Mouse (Mus musculus) CH12.LX (cell line): Measurements from ENCODE around the gene Arhgap31. TPM values are rescaled to one million over a fixed set of nuclear protein-coding genes. Genes with fewer than 3 reads are reported as not detected.

Source experiments
- DNase-seq: peaks from one replicate; pipeline ENCODE4 v3.0.0-alpha.2; 2013; ENCODE audit errors: extremely low read depth
- H3K27ac ChIP-seq: 2 replicates; pipeline ENCODE4 v1.5.1; 2012; ENCODE audit warnings: low read depth, mild to moderate bottlenecking, control low read depth, moderate library complexity; ENCODE audit not compliant: insufficient read depth
- H3K27me3 ChIP-seq: replicated peaks from 2 replicates; pipeline ENCODE3; 2012; ENCODE audit warnings: inconsistent platforms
- H3K36me3 ChIP-seq, 2 experiments: replicated peaks in 1 of 2; 2 replicates each; pipeline versions ENCODE3 to v1.6.1; 2012; ENCODE audit warnings: inconsistent platforms in 1 of 2, low read length in 1 of 2, mild to moderate bottlenecking in 1 of 2, mixed read lengths in 1 of 2, moderate library complexity in 1 of 2; ENCODE audit not compliant: control insufficient read depth in 1 of 2, insufficient read depth in 1 of 2
- H3K4me1 ChIP-seq, 2 experiments: 2 replicates each; pipeline ENCODE4 v1.6.1; 2012; ENCODE audit warnings: inconsistent platforms in 1 of 2, moderate library complexity in 1 of 2; ENCODE audit not compliant: insufficient read depth in 2 of 2, control insufficient read depth in 1 of 2
- H3K4me2 ChIP-seq: 2 replicates; pipeline ENCODE4 v1.6.1; 2012; ENCODE audit warnings: low read depth, mild to moderate bottlenecking, control low read depth; ENCODE audit not compliant: poor library complexity, insufficient read depth, severe bottlenecking
- H3K4me3 ChIP-seq, 3 experiments: fragments of 150-350 bp in 1 of 3; sonication (generic) in 1 of 3; replicated peaks in 1 of 3; 2 replicates each; pipeline versions ENCODE3 to v1.5.1; 2011 to 2012; ENCODE audit warnings: low read depth in 2 of 3, low read length in 2 of 3, mild to moderate bottlenecking in 2 of 3, moderate library complexity in 2 of 3, control low read depth in 1 of 3, improper control_type of control experiment in 1 of 3, inconsistent platforms in 1 of 3, mixed read lengths in 1 of 3; ENCODE audit not compliant: poor library complexity in 1 of 3
- H3K79me2 ChIP-seq: replicated peaks from 2 replicates; pipeline ENCODE4 v1.6.1; 2012; ENCODE audit warnings: mild to moderate bottlenecking, moderate library complexity; ENCODE audit not compliant: control insufficient read depth, poor library complexity, insufficient read depth, severe bottlenecking; ENCODE audit errors: extremely low read depth
- H3K9ac ChIP-seq: 2 replicates; pipeline ENCODE4 v1.6.1; 2012; ENCODE audit warnings: low read depth, mild to moderate bottlenecking, control low read depth, moderate library complexity; ENCODE audit not compliant: insufficient read depth
- H3K9me3 ChIP-seq: replicated peaks from 2 replicates; pipeline ENCODE3; 2012; ENCODE audit warnings: low read length, inconsistent platforms, mixed read lengths
- BHLHE40 ChIP-seq: IDR thresholded peaks from 2 replicates; pipeline ENCODE4 v1.6.1; 2011; ENCODE audit warnings: mild to moderate bottlenecking, low read depth, low read length, improper control_type of control experiment
- CHD2 ChIP-seq: IDR thresholded peaks from 2 replicates; pipeline ENCODE4 v1.6.1; 2011; ENCODE audit warnings: low read length, improper control_type of control experiment
- CTCF ChIP-seq, 2 experiments: IDR thresholded peaks in 1 of 2; conservative IDR thresholded peaks in 1 of 2; 2 replicates each; pipeline ENCODE4 v1.5.1; 2011 to 2012; ENCODE audit warnings: low read depth in 2 of 2, low read length in 2 of 2, improper control_type of control experiment in 1 of 2, inconsistent platforms in 1 of 2, mild to moderate bottlenecking in 1 of 2, moderate library complexity in 1 of 2
- E2F4 ChIP-seq: IDR thresholded peaks from 2 replicates; pipeline ENCODE4 v1.6.1; 2011; ENCODE audit warnings: low read depth, low read length, improper control_type of control experiment; ENCODE audit not compliant: insufficient replicate concordance
- GABPA ChIP-seq: IDR thresholded peaks from 2 replicates; pipeline ENCODE4 v1.6.1; 2012; ENCODE audit warnings: low read depth, low read length, improper control_type of control experiment, inconsistent platforms; ENCODE audit not compliant: insufficient replicate concordance
- IRF4 ChIP-seq: IDR thresholded peaks from 2 replicates; pipeline ENCODE4 v1.6.1; 2014; ENCODE audit warnings: low read depth, mild to moderate bottlenecking, inconsistent platforms, low read length, improper control_type of control experiment
- JUN ChIP-seq: IDR thresholded peaks from 2 replicates; pipeline ENCODE4 v1.6.1; 2011; ENCODE audit warnings: low read depth, mild to moderate bottlenecking, low read length, improper control_type of control experiment, moderate library complexity; ENCODE audit not compliant: insufficient read depth
- JUND ChIP-seq: conservative IDR thresholded peaks from 2 replicates; pipeline ENCODE4 v1.6.1; 2011; ENCODE audit warnings: low read depth, low read length, improper control_type of control experiment
- MEF2A ChIP-seq: IDR thresholded peaks from 2 replicates; pipeline ENCODE4 v1.6.1; 2014; ENCODE audit warnings: low read depth, mild to moderate bottlenecking, inconsistent platforms, low read length, improper control_type of control experiment, borderline replicate concordance
- MXI1 ChIP-seq: IDR thresholded peaks from 2 replicates; pipeline ENCODE4 v1.6.1; 2011; ENCODE audit warnings: mild to moderate bottlenecking, low read depth, low read length, improper control_type of control experiment
- MYC ChIP-seq: IDR thresholded peaks from 2 replicates; pipeline ENCODE4 v1.6.1; 2011; ENCODE audit warnings: low read depth, mild to moderate bottlenecking, improper control_type of control experiment, low read length
- NELFE ChIP-seq: IDR thresholded peaks from 2 replicates; pipeline ENCODE4 v1.6.1; 2011; ENCODE audit warnings: low read depth, low read length, improper control_type of control experiment
- NRF1 ChIP-seq: IDR thresholded peaks from 2 replicates; pipeline ENCODE4 v1.6.1; 2014; ENCODE audit warnings: low read depth, mild to moderate bottlenecking, inconsistent platforms, low read length, improper control_type of control experiment, moderate library complexity
- PAX5 ChIP-seq: IDR thresholded peaks from 2 replicates; pipeline ENCODE4 v1.6.1; 2012; ENCODE audit warnings: low read length, inconsistent platforms, mixed read lengths
- POLR2AphosphoS2 ChIP-seq: IDR thresholded peaks from 2 replicates; pipeline ENCODE4 v1.6.1; 2011; ENCODE audit warnings: low read depth, low read length, improper control_type of control experiment
- RAD21 ChIP-seq: IDR thresholded peaks from 2 replicates; pipeline ENCODE4 v1.6.1; 2011; ENCODE audit warnings: low read depth, mild to moderate bottlenecking, low read length, improper control_type of control experiment, moderate library complexity
- SIN3A ChIP-seq: IDR thresholded peaks from 2 replicates; pipeline ENCODE4 v1.6.1; 2012; ENCODE audit warnings: low read length, improper control_type of control experiment, inconsistent platforms
- UBTF ChIP-seq: IDR thresholded peaks from 2 replicates; pipeline ENCODE4 v1.6.1; 2012; ENCODE audit warnings: low read depth, mild to moderate bottlenecking, inconsistent platforms, low read length, improper control_type of control experiment, moderate library complexity
- ZC3H11A ChIP-seq: IDR thresholded peaks from 2 replicates; pipeline ENCODE4 v1.6.1; 2012; ENCODE audit warnings: low read depth, mild to moderate bottlenecking, inconsistent platforms, low read length, improper control_type of control experiment
- ZKSCAN1 ChIP-seq: IDR thresholded peaks from 2 replicates; pipeline ENCODE4 v1.6.1; 2012; ENCODE audit warnings: low read depth, inconsistent platforms, low read length, improper control_type of control experiment, borderline replicate concordance
- ZMIZ1 ChIP-seq: IDR thresholded peaks from 2 replicates; pipeline ENCODE4 v1.6.1; 2012; ENCODE audit warnings: low read depth, mild to moderate bottlenecking, inconsistent platforms, low read length, improper control_type of control experiment
- dilution Hi-C: fragments of 300-500 bp; cut with MboI; formaldehyde crosslinking; loops from 2 replicates; pipeline ENCODE4 v1.14.3; 2020; ENCODE audit warnings: low sequenced_read_pairs; ENCODE audit not compliant: extremely low pct_unique_long_range_greater_than_20kb, extremely low pct_ligation_motif_present
- in situ Hi-C: fragments of 300-500 bp; cut with MboI; formaldehyde crosslinking; loops from 3 replicates; pipeline ENCODE4 v1.14.3; 2019; ENCODE audit warnings: low sequenced_read_pairs, low pct_ligation_motif_present, low pct_unique_long_range_greater_than_20kb, mixed read lengths
- polyA plus RNA-seq: library from polyadenylated mRNA; unstranded; fragments of >175 nt; gene quantifications from 2 replicates; pipeline ENCODE4 v1.2.1, GENCODE M21; 2012; ENCODE audit warnings: low read depth; ENCODE audit not compliant: insufficient read length
- total RNA-seq, 2 experiments: library from RNA; depleted of rRNA; stranded (reverse); fragments of 300-350 nt in 1 of 2; fragments of >200 nt in 1 of 2; gene quantifications; 2 replicates each; pipeline ENCODE4 v1.2.3; 2012 to 2014

The Arhgap31 gene
- total and polyA plus RNA-seq, 3 experiments: 0.15 to 2.0 (median 0.76) TPM

- no peak overlapping the region for H3K4me3 ChIP-seq
- no peak overlapping the region for H3K4me2 ChIP-seq
- in situ Hi-C loops: no loop called here
- no peak for DNase-seq
- no peaks in the 10 kb centered on the region for H3K9me3 ChIP-seq
- H3K36me3 ChIP-seq: no peaks in the 10 kb centered on the region
- dilution Hi-C loops: no loop called here
- TF ChIP-seq JUND (no peak), JUN (no peak), NELFE (no peak), CTCF (conservative IDR thresholded peaks at IDR 0.05 in 1 of 2, IDR thresholded peaks at IDR 0.05 in 1 of 2; ENCODE audit: low read depth in 2 of 2, low read length in 2 of 2) (no peak), RAD21 (no peak), E2F4 (no peak), MXI1 (no peak), ZKSCAN1 (no peak), BHLHE40 (no peak), CHD2 (no peak), UBTF (no peak), ZMIZ1 (no peak), NRF1 (no peak), SIN3A (no peak), IRF4 (no peak), POLR2AphosphoS2 (no peak), MEF2A (no peak), PAX5 (no peak)
- TF ChIP-seq, all 38 proteins: peak for 0
- Histone ChIP-seq H3K27me3 (peaks cover 1% of the 10 kb centered on the region), H3K9ac (no peak overlapping the region), H3K79me2 (no peaks in the 10 kb centered on the region), H3K4me1 (peaks cover 5 to 25% of the 10 kb centered on the region in 2 experiments; a peak in 3 of 4 replicates), H3K27ac (no peak overlapping the region)
Observed at GRCm38 (mm10) chr16:38675600-38676335, 37.3 kb downstream of the Arhgap31 start.

- H3K9me3 ChIP-seq: no peaks in the 10 kb centered on the region
- peaks cover 1% of the 10 kb centered on the region for H3K27me3 ChIP-seq
- dilution Hi-C loops (no loop called here), in situ Hi-C loops (no loop called here)
- no peak for TF ChIP-seq MXI1
- TF ChIP-seq MYC: no peak
- TF ChIP-seq BHLHE40: no peak
- TF ChIP-seq JUN: no peak
- no peak for TF ChIP-seq GABPA
- no peak for TF ChIP-seq ZC3H11A
- no peak for TF ChIP-seq SIN3A
- no peak overlapping the region for H3K4me3 ChIP-seq
- no peaks in the 10 kb centered on the region for H3K36me3 ChIP-seq
- no peak overlapping the region for H3K4me2 ChIP-seq
- DNase-seq: no peak
- H3K4me1 ChIP-seq: peaks cover 5 to 22% of the 10 kb centered on the region in 2 experiments; a peak in 3 of 4 replicates
- H3K79me2 ChIP-seq: no peaks in the 10 kb centered on the region
- H3K27ac ChIP-seq: no peak overlapping the region
- H3K9ac ChIP-seq: no peak overlapping the region
Observed at GRCm38 (mm10) chr16:38674891-38675290, 38.2 kb downstream of the Arhgap31 start.
